Mouse (Mus musculus) mouse embryonic stem cell (cell line): Measurements from ENCODE around the gene Gm38431.

Experiments used
- in situ Hi-C, 2 experiments: fragments of 300-500 bp; cut with MboI; formaldehyde crosslinking; loops; 1 replicate in 1 of 2; 3 replicates in 1 of 2; pipeline ENCODE4 v1.14.3; 2019 to 2020; ENCODE audit warnings: low sequenced_read_pairs in 2 of 2, low pct_unique_long_range_greater_than_20kb in 1 of 2, mixed read lengths in 1 of 2; ENCODE audit not compliant: unreplicated experiment in 1 of 2

Gm38431 gene

GRCm38 (mm10) chr9:21091707-21092320, at the start of gene Gm38431, which contains the start of gene Raver1:
Gene Gm38431, minus strand, starts transcription at chr9:21091997.
Gene Raver1, minus strand, starts transcription at chr9:21092008.
- in situ Hi-C loops = no loop called here

DNA sequence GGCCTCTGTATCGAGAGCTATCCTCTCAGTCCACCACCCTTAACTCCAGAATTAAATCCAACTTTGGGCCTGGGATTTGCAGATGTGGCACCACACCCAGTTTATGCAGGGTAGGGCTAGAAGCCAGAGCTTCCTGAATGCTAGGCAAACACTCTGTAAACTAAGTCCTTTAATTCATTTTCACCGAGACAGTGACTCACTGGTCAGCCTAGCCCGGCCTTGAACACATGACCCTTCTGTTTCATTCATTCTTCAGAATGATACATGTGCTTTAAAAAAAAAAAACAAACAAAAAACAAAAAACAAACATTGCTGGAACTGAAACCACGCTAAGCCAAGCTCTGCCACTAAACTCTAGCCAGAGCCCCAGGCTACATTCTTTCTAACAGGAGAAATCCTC, 46.6 kb upstream of the Gm38431 start:
- in situ Hi-C loops = no loop called here

DNA sequence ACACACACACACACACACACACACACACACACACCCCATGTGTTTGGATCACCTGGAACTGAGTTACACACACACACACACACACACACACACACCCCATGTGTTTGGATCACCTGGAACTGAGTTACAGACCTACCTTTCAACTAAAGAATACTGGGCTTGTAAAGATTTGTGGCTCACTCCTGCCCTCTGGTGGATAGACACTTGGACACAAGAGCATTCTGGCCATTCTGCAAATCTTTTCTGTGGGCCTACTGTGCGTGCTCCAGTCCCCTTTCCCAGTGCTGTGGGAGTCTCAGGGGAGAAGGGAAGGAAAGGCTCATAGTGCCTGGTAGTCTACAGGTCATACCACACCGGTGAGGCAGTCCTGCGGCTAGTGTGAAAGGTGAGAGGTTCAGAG, 45.4 kb upstream of the Gm38431 start:
- in situ Hi-C loops = no loop called here

DNA sequence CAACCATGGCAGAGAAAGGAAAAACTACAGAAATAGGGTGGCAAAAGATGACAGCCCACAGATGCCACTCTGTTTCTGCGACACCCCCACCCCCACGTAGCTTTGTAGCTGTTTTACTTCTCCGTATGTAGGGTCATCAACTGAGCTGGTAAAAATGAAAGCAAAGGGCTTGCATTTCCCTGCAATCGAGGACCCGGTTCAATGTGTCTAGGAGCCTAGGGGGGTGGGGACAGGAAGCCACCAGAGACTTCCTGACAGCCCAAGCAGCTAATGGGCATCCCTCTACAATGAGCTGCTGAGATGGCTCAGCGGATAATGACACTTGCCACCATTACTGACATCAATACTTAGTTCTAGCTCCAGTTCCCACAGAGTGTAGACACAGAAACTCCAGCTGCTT, 44.6 kb upstream of the Gm38431 start:
- in situ Hi-C loops = no loop called here

DNA sequence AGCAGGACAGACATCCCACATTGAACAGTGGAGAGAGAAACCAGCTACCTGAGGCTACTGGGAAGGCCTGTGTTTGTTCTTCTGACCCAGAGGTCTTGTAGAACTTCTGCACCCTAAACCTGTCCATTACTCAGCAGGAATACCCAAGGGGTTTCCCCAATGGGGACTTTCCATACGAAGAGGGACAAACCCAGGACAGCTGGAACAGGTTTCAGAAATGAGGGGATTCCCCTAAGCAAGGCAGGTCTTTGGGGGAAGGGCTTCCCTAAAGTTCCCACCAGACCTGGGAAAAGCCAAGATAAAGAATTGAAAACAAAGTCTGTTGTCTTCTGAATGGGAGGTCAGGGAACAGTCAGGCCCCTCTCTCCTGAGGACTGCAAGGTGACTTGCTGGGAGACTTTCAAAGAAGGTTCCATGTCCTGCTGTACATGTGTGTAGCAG, 44.2 kb upstream of the Gm38431 start:
- in situ Hi-C loops = no loop called here

DNA sequence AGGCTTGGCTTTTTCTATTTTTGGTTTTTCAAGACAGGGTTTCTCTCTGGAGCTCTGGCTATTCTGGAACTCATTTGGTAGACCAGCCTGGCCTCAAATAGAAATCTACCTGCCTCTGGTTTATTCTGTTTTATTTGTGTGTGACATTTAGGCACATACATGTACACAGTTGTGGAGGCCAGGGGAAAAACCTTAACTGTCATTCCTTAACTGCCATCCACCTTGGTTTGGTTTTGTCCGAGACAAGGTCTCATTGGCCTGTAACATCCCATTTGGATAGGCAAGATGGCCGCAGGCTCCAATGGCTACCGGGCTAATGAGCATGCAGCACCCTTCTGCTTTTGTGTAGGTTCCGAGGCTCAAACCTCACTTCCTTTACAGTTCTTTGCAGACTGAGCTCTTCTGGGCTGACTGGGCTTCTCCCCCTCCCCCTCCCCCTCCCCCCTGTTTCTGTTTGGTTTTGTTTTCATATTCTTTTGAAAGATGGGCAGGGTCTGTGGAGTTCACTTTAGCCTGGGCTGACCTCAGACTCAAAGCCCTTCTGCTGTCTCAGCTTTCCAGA, 43.6 kb upstream of the Gm38431 start:
- in situ Hi-C loops = no loop called here

DNA sequence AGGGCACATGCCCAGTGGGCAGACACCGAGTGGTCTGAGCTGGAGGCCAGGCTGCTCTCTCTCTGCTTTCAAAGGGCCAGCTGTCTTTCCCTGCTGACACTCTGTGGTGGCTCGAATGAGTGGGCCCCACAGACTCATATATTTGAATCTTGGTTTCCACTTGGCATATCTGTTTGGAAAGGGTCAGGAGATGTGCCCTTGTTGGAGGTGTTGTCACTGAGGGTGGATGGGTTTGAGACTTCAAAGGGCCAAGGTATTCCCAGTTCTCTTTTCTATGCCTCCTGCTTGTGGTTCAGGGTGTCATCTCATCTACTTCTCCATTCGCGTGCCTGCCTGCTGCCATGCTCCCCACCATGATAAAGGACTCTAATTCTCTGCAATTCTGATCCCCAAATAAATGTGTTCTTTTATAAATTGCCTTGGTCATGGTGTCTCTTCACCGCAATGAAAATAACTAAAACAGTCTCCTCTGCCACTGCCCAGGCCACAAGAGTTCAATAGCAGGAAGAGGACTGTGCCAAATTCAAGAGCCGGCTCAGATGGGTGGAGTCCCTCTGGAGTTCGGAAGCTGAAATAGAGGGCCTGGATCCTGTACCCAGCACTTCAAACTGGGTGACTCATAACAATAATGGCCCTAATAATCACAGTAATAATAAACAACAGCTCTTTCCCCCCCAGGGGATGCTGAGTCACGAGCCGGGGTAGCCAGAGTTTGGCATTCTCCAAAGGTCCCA, 43.0 kb upstream of the Gm38431 start:
- in situ Hi-C loops = no loop called here

- in situ Hi-C loops = no loop called here
These were observed 41.4 kb upstream of the Gm38431 start for GRCm38 (mm10) chr9:21133064-21133707.

DNA sequence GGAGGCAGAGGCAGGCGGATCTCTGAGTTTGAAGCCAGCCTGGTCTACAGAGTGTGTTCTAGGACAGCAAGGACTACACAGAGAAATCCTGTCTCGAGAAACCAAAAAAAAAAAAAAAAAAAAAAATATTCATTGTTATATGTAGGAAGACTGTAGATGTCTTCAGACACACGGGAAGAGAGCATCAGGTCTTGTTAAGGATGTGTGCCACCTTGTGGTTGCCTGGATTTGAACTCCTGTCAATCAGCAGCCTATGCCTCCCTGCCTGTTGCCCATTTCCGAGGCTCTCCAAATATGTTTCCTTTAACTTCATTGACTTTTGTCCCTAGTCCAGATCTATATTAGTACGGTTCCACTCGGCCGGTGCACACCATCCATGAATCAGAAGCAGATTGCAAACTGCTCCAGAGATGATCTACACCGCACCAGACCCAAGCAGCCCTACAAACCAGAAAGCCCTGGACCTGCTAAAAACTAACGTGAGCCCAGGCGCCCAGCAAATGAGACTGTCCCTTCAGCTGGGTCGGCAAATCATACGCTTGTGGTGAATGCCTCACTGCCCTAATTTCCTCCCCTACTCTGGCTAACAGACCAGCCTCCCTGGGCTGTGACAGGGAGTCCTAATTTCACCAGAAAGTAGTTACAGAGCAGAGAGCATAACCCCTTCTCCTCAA, 40.4 kb upstream of the Gm38431 start:
- in situ Hi-C loops = no loop called here

DNA sequence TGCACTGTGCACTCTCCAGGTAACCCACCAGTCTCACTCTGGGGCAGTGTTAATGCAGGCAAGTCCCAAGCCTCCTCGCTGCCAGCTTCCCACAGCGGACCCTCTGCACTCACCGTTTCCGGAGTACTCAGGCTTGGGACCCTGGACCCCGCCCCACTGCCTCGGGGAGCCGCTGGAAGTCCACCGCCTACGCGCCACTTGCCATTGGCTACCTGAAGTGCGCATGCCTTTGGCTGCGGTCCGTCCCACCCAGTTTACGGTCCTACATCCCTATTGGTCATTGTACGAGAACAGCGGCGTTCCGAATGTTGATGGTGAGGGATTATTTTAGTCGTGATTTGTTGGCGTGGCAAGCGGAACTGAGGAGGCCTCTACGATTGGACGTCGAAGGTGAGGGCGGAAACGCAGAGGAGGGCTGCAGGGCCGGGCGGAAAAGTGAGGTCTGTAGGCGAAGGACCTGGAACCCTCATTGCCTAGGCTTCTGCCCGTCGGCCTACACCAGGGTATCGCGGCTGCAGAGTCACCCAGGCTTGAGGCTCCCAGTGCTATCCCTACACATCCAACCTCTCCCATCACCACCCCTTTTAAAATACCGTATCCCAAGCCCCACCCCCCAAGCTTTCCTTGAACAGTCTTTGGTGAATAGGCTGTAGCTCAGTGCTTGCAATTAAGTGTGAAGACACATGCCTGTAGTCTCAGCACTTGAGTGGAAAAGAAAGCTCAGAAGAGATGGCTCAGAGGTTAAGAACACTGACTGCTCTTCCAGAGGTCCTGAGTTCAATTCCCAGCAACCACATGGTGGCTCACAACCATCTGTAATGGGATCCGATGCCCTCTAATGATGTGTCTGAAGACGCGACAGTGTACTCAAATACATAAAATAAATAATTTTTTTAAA, 39.5 kb upstream of the Gm38431 start, which contains the start of gene Tyk2:
Gene Tyk2, minus strand, starts transcription at position 185 of the 898 bp plus-strand sequence.
- in situ Hi-C loops = no loop called here

GRCm38 (mm10) chr9:21126259-21126627, 34.4 kb upstream of the Gm38431 start:
- in situ Hi-C loops = no loop called here

DNA sequence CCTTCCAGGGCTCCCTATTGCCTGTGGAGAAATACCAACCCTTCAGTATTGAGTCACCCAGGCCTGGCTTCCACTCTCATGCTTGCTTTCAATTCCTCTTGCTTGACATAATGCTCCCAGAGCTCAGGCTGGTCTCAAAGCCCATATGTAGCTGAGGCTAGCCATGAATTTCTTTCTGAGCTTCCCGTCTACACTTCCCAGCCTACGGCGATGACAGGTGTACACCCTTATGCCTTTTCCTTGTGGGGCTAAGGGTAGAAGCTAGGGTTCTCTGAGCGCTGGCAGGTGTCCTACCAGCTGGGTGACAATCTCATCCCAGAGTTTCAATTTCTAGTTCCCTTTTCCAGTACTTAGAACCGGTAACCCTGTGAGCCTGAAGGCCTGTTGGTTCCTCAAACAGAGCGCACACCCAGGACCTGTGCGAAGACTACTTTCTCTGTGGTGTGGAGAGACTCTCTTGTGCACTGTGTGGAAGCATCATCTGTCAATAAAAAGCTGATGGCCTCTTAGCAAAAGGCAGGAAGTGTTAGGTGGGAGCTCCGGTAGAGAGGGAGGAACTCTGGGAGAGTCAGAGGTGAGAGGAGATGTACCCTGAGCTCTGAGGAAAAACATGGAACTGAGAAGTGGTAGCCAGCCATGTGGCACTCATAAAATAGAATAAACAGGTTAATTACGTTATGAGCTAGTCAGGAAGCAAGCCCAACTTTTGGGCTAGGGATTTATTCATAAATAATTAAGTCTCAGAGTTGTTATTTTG, 33.9 kb upstream of the Gm38431 start:
- in situ Hi-C loops = no loop called here

DNA sequence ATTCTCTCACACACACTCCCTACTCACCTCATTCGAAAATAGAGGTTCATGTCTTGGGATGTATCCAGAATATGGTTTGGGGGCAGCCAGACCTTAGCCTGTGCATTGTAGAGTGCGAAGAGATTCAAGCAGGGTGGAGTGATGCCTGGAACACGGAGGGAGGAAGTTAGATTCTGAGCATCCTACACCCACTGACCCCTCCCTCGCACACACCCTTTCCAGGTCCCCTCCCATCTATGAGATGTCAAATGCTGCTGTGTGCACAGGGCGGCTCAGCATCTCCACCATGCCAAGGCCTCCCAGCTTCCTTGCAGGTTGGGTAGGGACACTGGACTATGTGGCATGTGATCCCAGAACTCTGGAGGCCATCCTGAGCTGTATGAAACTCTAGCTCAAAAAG, 33.0 kb upstream of the Gm38431 start:
- in situ Hi-C loops = no loop called here

DNA sequence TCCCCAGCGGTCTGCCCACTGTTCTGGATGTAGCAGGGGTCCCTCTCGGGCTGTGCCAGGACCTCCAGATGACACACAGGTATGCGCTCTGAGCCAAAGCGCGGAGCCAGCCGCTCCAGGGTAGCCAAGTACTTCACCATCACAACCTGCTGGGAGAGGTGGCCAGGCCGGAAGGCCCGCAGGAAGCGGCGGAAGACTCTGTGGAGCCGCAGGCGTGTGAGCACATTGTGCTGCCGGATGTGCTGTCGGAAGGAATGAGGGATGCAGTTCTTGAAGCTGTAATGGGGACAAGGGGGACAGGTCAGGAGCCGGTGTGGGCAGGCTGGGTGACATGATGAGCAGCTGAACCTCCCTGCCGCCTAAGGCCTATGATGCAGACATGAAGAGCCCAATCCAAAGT, 29.7 kb upstream of the Gm38431 start:
- in situ Hi-C loops = no loop called here

GRCm38 (mm10) chr9:21117073-21117472, 25.3 kb upstream of the Gm38431 start:
- in situ Hi-C loops = no loop called here

DNA sequence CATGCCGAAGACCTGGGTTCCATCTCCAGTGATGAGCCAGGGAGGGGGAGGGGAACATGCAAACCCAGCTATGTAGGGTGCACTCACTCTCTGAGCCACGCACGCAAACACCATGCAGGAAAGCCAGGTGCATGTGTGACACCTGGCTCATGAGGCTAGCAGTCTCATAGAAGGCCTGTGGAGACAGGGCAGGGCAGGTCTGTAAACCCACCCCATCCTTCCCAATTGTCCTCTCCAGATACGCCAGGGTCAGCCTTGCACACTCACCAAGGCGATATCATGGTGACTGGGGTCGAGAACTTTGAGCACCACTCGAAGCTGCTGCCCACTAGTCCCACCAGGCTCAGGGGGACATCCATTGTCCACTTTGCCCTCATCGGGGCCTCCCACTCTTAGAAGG, 23.3 kb upstream of the Gm38431 start:
- in situ Hi-C loops = no loop called here

GRCm38 (mm10) chr9:21114190-21114589, 22.4 kb upstream of the Gm38431 start:
- in situ Hi-C loops = no loop called here
